Mouse (Mus musculus) left cerebral cortex, postnatal 25 days (tissue): ENCODE measurements around the gene Cnksr3. TPM values are rescaled to one million over a fixed set of nuclear protein-coding genes. Genes with fewer than 3 reads are reported as not detected.

ENCODE experiments used
- DNase-seq, 2 experiments: peaks; one replicate each; pipeline ENCODE4 v3.0.0; 2022; ENCODE audit warnings: low spot score in 2 of 2, mixed read lengths in 1 of 2
- intact Hi-C: fragments of 180-260 bp; cut with DNase I; formaldehyde crosslinking; loops from one replicate; pipeline ENCODE4 v1.15.1; 2025
- total RNA-seq, 2 experiments: library from RNA; stranded (reverse); gene quantifications; 2 replicates each; pipeline ENCODE4 v1.2.3; 2021

Cnksr3 gene
- total RNA-seq, 2 experiments from 2014 or later: 5.3 to 7.3 TPM

- peak; percentile 40 to 47 for DNase-seq
- intact Hi-C loops: no loop called here
Observed at GRCm38 (mm10) chr10:7158285-7159060, 53.6 kb downstream of the Cnksr3 start.

GRCm38 (mm10) chr10:7154877-7155276 lies 57.2 kb downstream of the Cnksr3 start:
- DNase-seq: no peak
- intact Hi-C loops: no loop called here

GRCm38 (mm10) chr10:7152926-7153325 lies 59.1 kb downstream of the Cnksr3 start:
- no peak for DNase-seq
- intact Hi-C loops: no loop called here

- no peak for DNase-seq
- intact Hi-C loops: no loop called here
Observed at GRCm38 (mm10) chr10:7149671-7150595, 62.1 kb downstream of the Cnksr3 start.

GRCm38 (mm10) chr10:7145614-7146013 lies 66.4 kb downstream of the Cnksr3 start:
- intact Hi-C loops: no loop called here
- DNase-seq: no peak

GRCm38 (mm10) chr10:7144081-7144783 lies 67.8 kb downstream of the Cnksr3 start:
- intact Hi-C loops: no loop called here
- DNase-seq: no peak

- DNase-seq: no peak
- intact Hi-C loops: no loop called here
Observed at GRCm38 (mm10) chr10:7142287-7142686, 69.8 kb downstream of the Cnksr3 start.

GRCm38 (mm10) chr10:7140282-7140681 lies 71.8 kb downstream of the Cnksr3 start:
- DNase-seq: no peak
- intact Hi-C loops: no loop called here

GRCm38 (mm10) chr10:7138049-7138448 lies 74.0 kb downstream of the Cnksr3 start:
- intact Hi-C loops: no loop called here

GRCm38 (mm10) chr10:7135751-7136150 lies 76.3 kb downstream of the Cnksr3 start:
- intact Hi-C loops: no loop called here
- DNase-seq: no peak

More at GRCm38 (mm10) chr10:7138049-7138448, 74.0 kb downstream of the Cnksr3 start:
- DNase-seq: no peak

GRCm38 (mm10) chr10:7133005-7133404 lies 79.0 kb downstream of the Cnksr3 start:
- intact Hi-C loops: no loop called here
- DNase-seq: no peak

GRCm38 (mm10) chr10:7131441-7131840 lies 80.6 kb downstream of the Cnksr3 start:
- no peak for DNase-seq
- intact Hi-C loops: no loop called here

GRCm38 (mm10) chr10:7127828-7128227 lies 84.2 kb downstream of the Cnksr3 start:
- intact Hi-C loops: loop anchor here (5.0 to 10.0 kb wide), 2 partner anchors 246 to 1093 kb away; no protein-coding TSS in a partner anchor
- DNase-seq: no peak

GRCm38 (mm10) chr10:7126882-7127281 lies 85.2 kb downstream of the Cnksr3 start:
- intact Hi-C loops: loop anchor here (5.0 to 10.0 kb wide), 2 partner anchors 245 to 1092 kb away; no protein-coding TSS in a partner anchor
- DNase-seq: no peak

GRCm38 (mm10) chr10:7126287-7126686 lies 85.8 kb downstream of the Cnksr3 start:
- DNase-seq: no peak
- intact Hi-C loops: loop anchor here (5.0 to 10.0 kb wide), 2 partner anchors 244 to 1091 kb away; no protein-coding TSS in a partner anchor

- DNase-seq: peak; percentile 57 to 87
Observed at GRCm38 (mm10) chr10:7124993-7125392, 87.0 kb downstream of the Cnksr3 start.

GRCm38 (mm10) chr10:7122294-7122693 lies 89.7 kb downstream of the Cnksr3 start:
- intact Hi-C loops: loop anchor here (10.0 kb wide), 1 partner anchor 1087 kb away; no protein-coding TSS in a partner anchor
- DNase-seq: no peak

More at GRCm38 (mm10) chr10:7124993-7125392, 87.0 kb downstream of the Cnksr3 start:
- intact Hi-C loops: loop anchor here (5.0 to 10.0 kb wide), 2 partner anchors 243 to 1090 kb away; no protein-coding TSS in a partner anchor

GRCm38 (mm10) chr10:7120206-7120605 lies 91.8 kb downstream of the Cnksr3 start:
- intact Hi-C loops: loop anchor here (10.0 kb wide), 1 partner anchor 1085 kb away; no protein-coding TSS in a partner anchor
- DNase-seq: no peak
